Mouse (Mus musculus) common myeloid progenitor, adult 5-6 weeks (primary cell): ENCODE measurements around the gene Hcst. TPM values are rescaled to one million over a fixed set of nuclear protein-coding genes. Genes with fewer than 3 reads are reported as not detected.
A peak's percentile ranks its signal among the peaks of the same experiment; 100 is the strongest.

Experiments used
- ATAC-seq: replicated peaks from 2 replicates; pipeline ENCODE4 v1.8.0; 2016; ENCODE audit warnings: low read depth, mild to moderate bottlenecking, moderate TSS enrichment, inconsistent platforms; ENCODE audit not compliant: poor library complexity, severe bottlenecking
- total RNA-seq: library from RNA; stranded (forward); fragments of 200-1000, 187-1606 nt; gene quantifications from 2 replicates; pipeline ENCODE4 v1.2.3, GENCODE M21; 2017

The Hcst gene
- total RNA-seq, 1 experiment from 2014 or later: 11.9 TPM

- no peak for ATAC-seq
These were observed 26.0 kb downstream of the Hcst start for GRCm38 (mm10) chr7:30393631-30394030.

- 0 out of 2 replicates have a peak, but pooled peaks have one; percentile 3 for ATAC-seq
These were observed 26.7 kb downstream of the Hcst start for GRCm38 (mm10) chr7:30392746-30393520.

- no peak for ATAC-seq
These were observed 35.5 kb downstream of the Hcst start for GRCm38 (mm10) chr7:30384106-30384505.

GRCm38 (mm10) chr7:30380061-30380460, 39.6 kb downstream of the Hcst start:
- ATAC-seq: no peak

GRCm38 (mm10) chr7:30373501-30373962, 46.1 kb downstream of the Hcst start:
- ATAC-seq: peak; percentile 100

Other genes with a start within 250 kb of the Hcst start
- gene Cox7a1, start 235.7 kb downstream of the Hcst start, total RNA-seq: not detected in 2 replicates
- gene Capns1, start 221.0 kb downstream of the Hcst start, total RNA-seq: 116 and 136 TPM in 2 replicates
- gene Polr2i, start 187.9 kb downstream of the Hcst start, total RNA-seq: 37.3 and 65.1 TPM in 2 replicates
- 40.5 TPM in 2 replicates for gene Tbcb, start 187.6 kb downstream of the Hcst start, total RNA-seq
- gene Ovol3, start 184.1 kb downstream of the Hcst start, total RNA-seq: not detected in 2 replicates
- gene Thap8, start 139.8 kb downstream of the Hcst start, total RNA-seq: not detected in 2 replicates
- 8.2 and 17.5 TPM in 2 replicates for gene Wdr62, start 139.4 kb downstream of the Hcst start, total RNA-seq
- gene Clip3, start 128.1 kb downstream of the Hcst start, total RNA-seq: not detected in 2 replicates
- gene Alkbh6, start 111.1 kb downstream of the Hcst start, total RNA-seq: 15.2 and 31.2 TPM in 2 replicates
- gene Syne4, start 105.0 kb downstream of the Hcst start, total RNA-seq: 1.4 TPM in 1 of 2 replicates, not detected in the other
- 0.96 and 3.3 TPM in 2 replicates for gene E130208F15Rik, start 98.1 kb downstream of the Hcst start, total RNA-seq
- 10.8 and 11.0 TPM in 2 replicates for gene Sdhaf1, start 96.0 kb downstream of the Hcst start, total RNA-seq
- gene Lrfn3, start 57.1 kb downstream of the Hcst start, total RNA-seq: not detected in 2 replicates
- 94.7 and 118 TPM in 2 replicates for gene Tyrobp, start 6.1 kb downstream of the Hcst start, total RNA-seq
- 9.0 and 13.0 TPM in 2 replicates for gene Nfkbid, start 1.9 kb upstream of the Hcst start, total RNA-seq
- not detected in 2 replicates for gene Aplp1, start 25.7 kb upstream of the Hcst start, total RNA-seq
- not detected in 2 replicates for gene Kirrel2, start 37.8 kb upstream of the Hcst start, total RNA-seq
- 0.19 and 1.8 TPM in 2 replicates for gene Nphs1, start 38.5 kb upstream of the Hcst start, total RNA-seq
- gene Prodh2, start 73.8 kb upstream of the Hcst start, total RNA-seq: not detected in 2 replicates
- gene Arhgap33, start 115.2 kb upstream of the Hcst start, total RNA-seq: 5.2 and 9.1 TPM in 2 replicates
- 3.2 and 4.2 TPM in 2 replicates for gene Hspb6, start 132.3 kb upstream of the Hcst start, total RNA-seq
- gene Proser3, start 132.4 kb upstream of the Hcst start, total RNA-seq: 4.7 TPM in 2 replicates
- gene Lin37, start 140.0 kb upstream of the Hcst start, total RNA-seq: 20.8 and 21.2 TPM in 2 replicates
- 58.2 and 68.5 TPM in 2 replicates for gene U2af1l4, start 143.4 kb upstream of the Hcst start, total RNA-seq
- gene Gm49396, start 143.5 kb upstream of the Hcst start, total RNA-seq: 3.7 and 5.4 TPM in 2 replicates
- gene Psenen, start 143.8 kb upstream of the Hcst start, total RNA-seq: 117 and 174 TPM in 2 replicates
- gene Igflr1, start 145.6 kb upstream of the Hcst start, total RNA-seq: 1.8 TPM in 1 of 2 replicates, not detected in the other
- 8.9 and 24.9 TPM in 2 replicates for gene Kmt2b, start 168.9 kb upstream of the Hcst start, total RNA-seq
- 0.32 TPM in 1 of 2 replicates, not detected in the other for gene Zbtb32, start 179.1 kb upstream of the Hcst start, total RNA-seq
- not detected in 2 replicates for gene Upk1a, start 193.0 kb upstream of the Hcst start, total RNA-seq
- 396 and 504 TPM in 2 replicates for gene Cox6b1, start 206.3 kb upstream of the Hcst start, total RNA-seq
- not detected in 2 replicates for gene Etv2, start 216.0 kb upstream of the Hcst start, total RNA-seq
- 39.4 and 47.8 TPM in 2 replicates for gene Rbm42, start 230.5 kb upstream of the Hcst start, total RNA-seq
- 17.2 and 27.1 TPM in 2 replicates for gene Haus5, start 245.1 kb upstream of the Hcst start, total RNA-seq